Mouse (Mus musculus) lung, postnatal 10 days (tissue): ENCODE measurements around the gene B430306N03Rik.
"Not testable (repeated sequence)": the region's sequence is repeated elsewhere in the genome, so short reads cannot be mapped to it uniquely, and the experiment has no call there.

Experiments
- DNase-seq: peaks from one replicate; pipeline ENCODE4 v3.0.0; 2021

Gene B430306N03Rik

GRCm38 (mm10) chr17:48315905-48316579, at the start of gene B430306N03Rik:
TSS of gene B430306N03Rik (plus strand) at chr17:48316141.
- not testable (repeated sequence) for DNase-seq

DNA sequence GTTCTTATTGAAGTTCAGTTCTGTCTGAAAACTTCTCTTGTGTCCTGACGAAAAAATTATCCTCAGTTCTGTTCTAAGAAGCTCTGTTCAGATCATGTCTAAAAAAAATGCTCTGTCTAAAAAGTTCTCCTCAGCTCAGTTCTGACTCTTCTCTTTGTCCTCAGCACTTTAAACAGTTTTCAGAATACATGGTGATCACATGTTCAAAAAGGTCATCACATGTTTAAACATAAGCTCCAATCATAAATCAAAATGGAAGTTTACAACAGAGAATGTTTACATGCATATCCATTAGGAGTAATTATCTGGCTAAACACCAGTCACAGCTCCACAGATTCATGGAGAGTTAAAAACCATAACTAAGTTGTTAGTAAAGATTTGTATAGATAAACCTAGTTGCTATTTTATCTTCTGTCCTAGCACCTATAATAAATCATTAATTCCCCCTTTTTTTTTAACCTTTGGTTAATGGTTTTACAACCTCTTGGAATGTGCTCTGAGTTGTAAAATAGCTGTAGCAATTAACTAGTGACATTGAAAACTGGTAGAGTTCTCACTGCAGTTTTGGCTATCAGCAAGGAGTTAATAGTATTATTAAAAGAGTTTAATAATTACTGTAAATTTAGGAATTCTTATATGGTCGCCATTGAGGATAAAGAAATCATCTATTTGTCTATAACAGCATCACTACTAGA, 49.2 kb upstream of the B430306N03Rik start:
- no peak for DNase-seq

DNA sequence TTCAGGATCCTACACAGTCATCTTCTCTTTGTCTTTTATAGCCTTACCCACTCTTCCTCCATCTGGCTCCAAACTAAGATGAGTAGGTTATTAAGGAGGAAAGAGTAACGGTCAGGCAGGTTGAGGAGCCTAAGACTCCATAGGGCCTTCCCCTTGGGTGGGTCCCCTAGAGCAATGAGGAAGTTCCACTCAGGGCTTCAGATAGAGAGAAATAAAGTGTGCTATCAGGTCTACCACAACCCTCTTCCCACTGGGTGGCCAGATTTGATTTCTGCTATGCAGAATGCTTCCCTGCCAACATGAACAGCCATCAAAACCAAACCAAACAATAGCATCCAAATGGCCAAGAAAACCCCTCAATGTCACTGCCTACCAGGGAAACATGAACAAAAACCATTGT, 48.4 kb upstream of the B430306N03Rik start:
- no peak for DNase-seq

DNA sequence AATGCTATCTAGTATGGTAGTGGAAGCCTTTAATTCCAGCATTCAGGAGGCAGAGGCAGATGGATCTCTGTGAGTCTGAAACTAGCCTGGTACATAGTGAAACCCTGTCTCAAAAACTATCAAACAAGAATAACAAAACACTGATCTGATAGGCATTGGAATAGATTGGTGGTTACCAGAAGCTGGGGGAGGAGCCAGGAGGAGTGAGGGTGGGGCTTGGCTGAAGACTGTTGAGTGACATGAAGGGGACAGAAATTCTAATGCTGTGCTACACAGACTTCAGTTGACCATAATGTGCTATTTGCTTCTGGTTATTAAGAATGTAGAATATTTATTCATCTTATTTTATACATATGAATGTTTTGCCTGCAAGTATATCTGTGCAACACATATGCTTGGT, 47.7 kb upstream of the B430306N03Rik start:
- DNase-seq: no peak

GRCm38 (mm10) chr17:48269833-48270232, 46.1 kb upstream of the B430306N03Rik start:
- DNase-seq: no peak

DNA sequence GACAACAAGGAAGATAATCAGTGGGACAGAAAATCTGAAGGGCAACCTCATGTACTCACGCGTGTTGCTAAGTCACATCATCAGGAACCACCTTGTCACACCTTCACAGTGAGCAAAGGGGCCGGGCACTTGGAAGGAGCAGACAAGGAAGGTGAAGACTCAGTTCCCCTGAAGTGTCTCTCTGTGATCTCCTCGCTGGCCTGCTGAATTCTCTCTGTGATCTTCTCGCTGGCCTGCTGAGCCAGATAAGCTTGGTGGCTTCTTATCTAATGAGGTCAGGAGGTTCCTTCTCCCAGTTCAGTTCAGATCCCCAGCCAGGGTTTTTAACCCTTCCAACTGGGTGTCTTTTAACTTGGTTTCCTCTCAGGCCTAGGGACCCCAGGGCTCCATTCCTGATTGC, 43.8 kb upstream of the B430306N03Rik start:
- DNase-seq: no peak

GRCm38 (mm10) chr17:48272598-48272997, 43.3 kb upstream of the B430306N03Rik start:
- no peak for DNase-seq

GRCm38 (mm10) chr17:48274098-48274497, 41.8 kb upstream of the B430306N03Rik start:
- DNase-seq: no peak

DNA sequence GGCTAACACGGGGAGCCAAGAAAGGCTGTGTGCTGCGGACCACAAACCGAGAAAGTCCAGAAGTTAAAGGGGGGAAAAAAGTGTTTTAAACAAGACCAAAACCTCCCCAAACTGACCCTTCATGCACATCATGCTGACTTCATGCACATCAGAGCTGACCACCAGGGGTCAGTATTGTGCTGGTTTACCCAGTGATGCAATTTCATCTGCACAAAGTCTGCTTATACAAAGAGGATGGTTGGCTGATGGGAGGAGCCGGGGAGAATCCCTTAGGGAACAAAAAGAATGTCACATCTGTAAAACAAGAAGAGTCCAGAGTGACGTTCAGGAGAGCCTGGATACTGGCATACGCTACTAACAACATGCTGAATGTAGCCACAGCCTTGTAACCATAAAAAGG, 41.1 kb upstream of the B430306N03Rik start:
- DNase-seq: peak; percentile 76

GRCm38 (mm10) chr17:48275736-48276135, 40.2 kb upstream of the B430306N03Rik start:
- no peak for DNase-seq

- no peak for DNase-seq
Observed at GRCm38 (mm10) chr17:48278381-48278780, 37.6 kb upstream of the B430306N03Rik start.

DNA sequence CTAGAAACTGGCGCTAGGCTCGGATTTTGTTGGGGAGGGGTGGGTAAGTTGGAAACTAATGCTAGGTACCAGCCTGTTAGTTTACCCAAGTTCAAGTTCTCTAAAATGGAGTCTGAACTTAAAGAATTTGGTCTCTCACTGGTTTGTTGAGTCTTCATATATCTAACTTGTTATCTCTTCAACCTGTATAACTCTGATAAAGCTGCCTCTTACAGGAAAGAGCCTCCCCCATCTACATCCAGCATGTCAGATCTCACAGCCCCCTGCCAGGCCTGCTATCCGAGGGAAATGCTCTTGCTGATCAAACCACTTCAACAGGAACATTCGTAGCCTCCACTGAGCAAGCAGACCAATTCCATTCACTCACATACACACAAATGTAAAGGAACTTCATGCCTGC, 36.9 kb upstream of the B430306N03Rik start:
- no peak for DNase-seq

DNA sequence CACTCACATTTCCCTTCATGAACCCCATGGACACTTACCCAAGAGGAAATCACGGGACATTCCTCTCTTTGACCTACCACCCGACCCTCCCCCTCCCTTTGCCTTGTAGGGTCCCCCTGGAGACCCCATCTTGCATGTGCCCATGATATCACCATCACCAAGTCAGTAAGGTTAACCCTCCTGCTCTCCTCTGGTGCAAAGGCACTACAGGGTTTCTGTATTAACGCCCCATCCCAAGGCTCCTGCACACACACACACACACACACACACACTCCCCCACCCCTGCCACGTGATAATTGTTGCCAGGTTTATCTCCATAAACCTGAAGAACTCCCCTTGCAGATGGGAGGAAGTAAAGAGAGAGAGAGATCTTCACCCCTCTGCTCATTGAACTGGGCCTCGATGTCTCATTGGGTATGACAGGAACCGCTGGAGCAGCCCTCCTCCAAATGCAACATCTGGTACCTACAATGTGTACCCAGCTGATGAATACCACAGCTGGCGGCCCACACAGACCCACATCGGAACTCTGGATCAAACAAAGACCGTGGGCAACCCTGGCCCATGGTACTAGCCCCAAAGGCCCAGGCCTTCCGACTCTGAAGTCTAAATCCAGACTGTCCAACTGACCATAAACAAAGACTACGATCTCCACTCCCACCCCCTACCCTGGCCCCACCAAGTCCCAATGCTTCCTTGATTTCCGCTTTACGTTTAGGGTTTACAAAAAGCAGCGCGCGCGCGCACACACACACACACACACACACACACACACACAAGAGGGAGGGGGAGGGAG, 34.8 kb upstream of the B430306N03Rik start:
- no peak for DNase-seq

- no peak for DNase-seq
Observed at GRCm38 (mm10) chr17:48281739-48282085, 34.2 kb upstream of the B430306N03Rik start.

- no peak for DNase-seq
Observed at GRCm38 (mm10) chr17:48286765-48287164, 29.2 kb upstream of the B430306N03Rik start.

DNA sequence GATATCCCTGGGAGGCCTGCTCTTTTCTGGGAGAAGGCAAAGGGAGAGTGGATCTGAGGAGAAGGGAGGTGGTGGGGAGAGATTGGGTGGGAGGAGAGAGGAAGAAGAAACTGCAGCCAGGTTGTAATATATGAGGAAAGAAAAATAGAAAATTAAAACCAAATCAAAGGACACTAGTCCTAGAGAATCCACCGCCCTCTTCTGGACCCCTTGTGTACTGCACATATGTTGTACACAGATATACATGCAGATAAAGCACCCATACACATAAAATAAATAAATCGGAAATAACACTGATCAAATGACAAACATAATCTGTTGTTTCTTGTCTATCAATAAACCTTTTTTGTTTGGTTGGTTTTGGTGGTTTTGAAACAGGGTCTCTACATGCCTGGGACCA, 28.7 kb upstream of the B430306N03Rik start:
- DNase-seq: no peak

DNA sequence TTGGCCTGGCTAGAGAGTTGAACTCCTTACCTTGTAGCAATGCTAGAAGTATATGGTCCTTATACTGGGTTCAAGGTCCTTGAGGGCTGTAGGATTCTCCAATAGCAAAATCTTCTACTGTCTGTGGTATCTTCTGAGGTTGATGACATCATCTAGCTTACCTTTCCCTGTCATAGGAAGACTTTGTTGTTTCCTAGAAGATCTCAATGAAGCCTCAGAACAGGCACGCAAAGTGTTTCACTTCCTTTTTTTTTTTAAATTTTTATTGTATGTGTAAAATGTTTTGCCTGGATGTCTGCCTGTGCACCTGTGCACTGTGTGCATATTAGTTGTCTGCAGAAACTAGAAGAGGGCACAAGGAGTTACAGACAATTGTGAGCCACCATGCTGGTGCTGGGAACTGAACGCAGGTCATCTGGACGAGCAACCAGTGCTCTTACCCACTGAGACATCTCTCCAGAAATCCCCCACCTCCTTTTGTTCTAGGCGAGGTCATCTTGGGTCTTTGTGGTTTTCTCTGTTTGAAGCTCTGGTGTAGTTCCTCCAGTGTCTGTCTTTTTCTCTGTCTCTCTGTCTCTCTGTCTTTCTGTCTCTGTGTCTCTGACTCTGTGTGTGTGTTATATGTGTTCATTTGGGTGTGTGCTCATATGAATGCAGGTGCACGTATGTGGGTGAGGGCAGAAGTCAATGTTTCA, 22.3 kb upstream of the B430306N03Rik start:
- DNase-seq: no peak

DNA sequence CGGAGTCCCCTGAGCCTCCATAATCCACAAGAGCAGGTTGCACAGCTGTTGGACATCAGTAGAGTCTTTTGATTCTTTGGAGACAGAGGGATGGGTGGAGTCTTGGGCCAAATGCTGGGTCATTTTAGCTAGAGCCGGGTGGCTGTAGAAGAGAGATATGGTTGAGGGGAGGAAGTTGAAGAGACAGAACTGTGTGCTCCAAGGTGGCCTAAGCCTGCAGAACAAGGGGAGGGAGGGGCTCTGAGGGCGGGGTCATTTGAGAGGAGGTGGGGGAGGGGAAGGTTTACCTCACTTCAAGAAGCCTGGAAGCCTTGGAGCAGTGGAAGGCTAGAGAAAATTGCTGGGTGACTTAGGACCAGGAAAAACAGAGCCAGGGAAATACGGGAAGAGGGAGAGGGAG, 16.7 kb upstream of the B430306N03Rik start, which contains the start of gene Treml2:
TSS of gene Treml2 (plus strand) at position 296 of the 400 bp plus-strand sequence.
- no peak for DNase-seq

DNA sequence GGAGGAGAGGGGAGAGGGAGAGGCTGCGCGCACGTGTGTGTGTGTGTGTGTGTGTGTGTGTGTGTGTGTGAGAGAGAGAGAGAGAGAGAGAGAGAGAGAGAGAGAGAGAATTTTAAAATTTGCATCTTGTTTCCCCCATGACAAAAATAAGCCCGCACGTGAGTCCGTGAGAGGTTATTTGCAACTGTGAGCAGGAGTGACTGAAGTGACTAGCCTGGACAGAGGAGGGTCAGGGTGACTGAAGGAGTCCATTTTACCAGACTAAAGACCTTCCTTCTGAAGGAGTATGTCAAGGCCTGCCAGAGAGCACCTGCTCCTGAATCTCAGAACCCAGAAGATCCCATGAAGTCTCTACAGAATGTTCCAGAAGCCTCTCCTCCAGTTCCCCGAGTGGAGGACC, 16.2 kb upstream of the B430306N03Rik start:
- no peak for DNase-seq

DNA sequence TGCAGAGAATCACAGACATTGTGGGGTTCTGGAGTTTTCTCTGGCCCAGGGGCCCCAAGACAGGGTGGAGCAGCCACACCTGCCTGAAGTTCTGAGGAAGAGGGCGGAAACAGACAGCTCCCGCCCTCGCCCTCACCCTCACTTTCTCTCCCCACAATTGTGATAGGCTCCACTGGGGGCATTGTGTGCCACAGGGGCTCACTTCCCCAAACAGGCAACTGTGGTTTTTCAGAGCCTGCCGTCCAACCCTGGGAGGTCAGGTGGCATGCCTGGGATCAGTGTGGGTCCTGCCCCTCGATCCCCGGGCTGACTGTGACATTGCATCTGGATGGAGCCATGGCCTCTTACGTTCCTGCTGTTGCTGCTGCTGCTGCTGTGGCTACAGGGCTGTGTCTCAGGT, 15.7 kb upstream of the B430306N03Rik start:
- DNase-seq: peak; percentile 7

DNA sequence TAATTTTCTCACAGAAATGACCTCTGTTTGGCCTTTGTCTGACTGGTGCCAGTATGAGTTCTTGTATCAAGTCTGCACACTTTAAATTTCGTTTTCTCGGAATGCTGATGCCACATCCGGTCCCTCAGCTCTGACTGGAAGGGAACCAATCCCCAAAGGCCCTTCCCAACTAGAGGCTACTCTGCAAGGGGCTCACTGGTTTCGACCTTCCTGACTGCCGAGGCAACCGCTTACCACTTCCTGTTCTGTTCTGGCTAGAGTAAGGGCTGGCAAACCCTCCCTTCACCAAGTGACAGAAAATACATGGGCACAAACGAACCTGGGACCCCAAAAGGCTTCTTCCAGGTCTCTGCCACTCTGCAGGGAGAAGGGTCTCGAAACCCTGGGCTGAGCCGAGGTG, 15.1 kb upstream of the B430306N03Rik start:
- DNase-seq: no peak

- no peak for DNase-seq
Observed at GRCm38 (mm10) chr17:48301792-48302191, 14.1 kb upstream of the B430306N03Rik start.

DNA sequence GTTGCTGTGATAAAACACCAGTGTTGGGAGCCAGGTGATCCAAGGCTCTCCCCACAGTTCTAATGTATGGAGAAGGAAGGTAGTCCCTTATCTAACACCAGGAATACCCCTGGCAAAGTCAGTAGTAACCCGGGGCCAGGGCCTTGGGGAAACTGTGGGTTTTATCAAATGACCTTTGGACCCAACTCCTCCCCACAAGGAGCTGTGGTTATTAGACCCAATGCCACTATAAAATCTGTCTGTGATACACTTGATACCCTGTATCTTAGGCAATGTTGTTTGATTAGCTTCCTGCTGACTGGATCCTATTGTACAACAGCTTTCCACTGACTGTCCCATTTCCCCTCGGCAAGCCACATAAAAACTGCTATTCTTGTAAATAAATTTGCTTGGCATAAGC, 3.8 kb upstream of the B430306N03Rik start:
- no peak for DNase-seq
